Mouse (Mus musculus) kidney, adult 11 months (tissue): ENCODE data around the gene Hist1h3d.
A peak's percentile ranks its signal among the peaks of the same experiment; 100 is the strongest.
"Not testable (repeated sequence)": the region's sequence is repeated elsewhere in the genome, so short reads cannot be mapped to it uniquely, and the experiment has no call there.

Experiments
- DNase-seq: peaks from one replicate; pipeline ENCODE4 v3.0.0; 2022

Gene Hist1h3d

DNA sequence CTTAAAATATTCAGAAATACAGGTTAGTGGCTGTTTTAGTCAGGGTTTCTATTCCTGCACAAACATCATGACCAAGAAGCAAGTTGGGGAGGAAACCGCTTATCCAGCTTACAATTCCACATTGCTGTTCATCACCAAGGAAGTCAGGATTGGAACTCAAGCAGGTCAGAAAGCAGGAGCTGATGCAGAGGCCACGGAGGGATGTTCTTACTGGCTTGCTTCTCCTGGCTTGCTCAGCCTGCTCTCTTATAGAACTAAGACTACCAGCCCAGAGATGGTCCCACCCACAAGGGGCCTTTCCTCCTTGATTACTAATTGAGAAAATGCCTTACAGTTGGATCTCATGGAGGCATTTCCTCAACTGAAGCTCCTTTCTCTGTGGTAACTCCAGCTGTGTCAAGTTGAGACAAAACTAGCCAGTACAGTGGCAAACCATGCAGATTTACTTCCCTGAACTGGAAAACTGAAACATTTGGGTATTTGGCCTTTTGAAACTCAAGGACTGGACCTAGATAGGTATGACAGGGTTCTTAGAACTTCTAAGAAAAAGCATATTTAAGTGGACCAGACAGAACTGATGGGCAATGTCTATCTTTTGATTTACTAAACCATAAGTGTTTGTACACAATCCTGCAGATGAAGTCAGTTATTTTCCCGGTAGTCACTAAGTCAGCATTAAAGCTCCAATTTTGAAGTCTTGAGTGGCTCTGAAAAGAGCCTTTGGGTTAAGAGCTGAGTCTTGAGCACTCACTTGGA is 33.2 kb upstream of the Hist1h3d start:
- DNase-seq, result not testable (repeated sequence)

GRCm38 (mm10) chr13:23542999-23543607 is 32.5 kb upstream of the Hist1h3d start, which contains the start of gene Hist1h2bh:
Gene Hist1h2bh (minus strand): TSS chr13:23543392.
- DNase-seq, result peak; percentile 77

- DNase-seq, result peak; percentile 65
These were observed 31.4 kb upstream of the Hist1h3d start, which contains the start of gene Hist1h3f for GRCm38 (mm10) chr13:23543965-23544786. Gene Hist1h3f (plus strand): TSS chr13:23544052.

DNA sequence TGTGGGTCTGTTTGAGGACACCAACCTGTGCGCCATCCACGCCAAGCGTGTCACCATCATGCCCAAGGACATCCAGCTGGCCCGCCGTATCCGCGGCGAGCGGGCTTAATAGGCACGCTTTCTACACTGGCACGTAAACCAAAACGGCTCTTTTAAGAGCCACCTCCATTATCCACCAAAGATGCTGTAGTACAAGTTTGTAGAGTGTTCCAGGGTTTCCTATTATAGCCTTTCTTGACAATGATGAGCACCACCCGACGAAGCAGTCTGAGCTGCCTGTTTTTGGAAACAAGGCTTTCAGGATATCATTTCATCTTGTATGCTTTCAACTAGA is 30.8 kb upstream of the Hist1h3d start:
- DNase-seq, result not testable (repeated sequence)

- no peak for DNase-seq
These were observed 28.9 kb upstream of the Hist1h3d start for GRCm38 (mm10) chr13:23546694-23547093.

- no peak for DNase-seq
These were observed 24.8 kb upstream of the Hist1h3d start for GRCm38 (mm10) chr13:23550761-23551145.

GRCm38 (mm10) chr13:23551146-23551834 is 24.3 kb upstream of the Hist1h3d start, which contains the start of gene Hist1h4f:
Gene Hist1h4f (minus strand): TSS chr13:23551648.
- DNase-seq, result peak; percentile 82

DNA sequence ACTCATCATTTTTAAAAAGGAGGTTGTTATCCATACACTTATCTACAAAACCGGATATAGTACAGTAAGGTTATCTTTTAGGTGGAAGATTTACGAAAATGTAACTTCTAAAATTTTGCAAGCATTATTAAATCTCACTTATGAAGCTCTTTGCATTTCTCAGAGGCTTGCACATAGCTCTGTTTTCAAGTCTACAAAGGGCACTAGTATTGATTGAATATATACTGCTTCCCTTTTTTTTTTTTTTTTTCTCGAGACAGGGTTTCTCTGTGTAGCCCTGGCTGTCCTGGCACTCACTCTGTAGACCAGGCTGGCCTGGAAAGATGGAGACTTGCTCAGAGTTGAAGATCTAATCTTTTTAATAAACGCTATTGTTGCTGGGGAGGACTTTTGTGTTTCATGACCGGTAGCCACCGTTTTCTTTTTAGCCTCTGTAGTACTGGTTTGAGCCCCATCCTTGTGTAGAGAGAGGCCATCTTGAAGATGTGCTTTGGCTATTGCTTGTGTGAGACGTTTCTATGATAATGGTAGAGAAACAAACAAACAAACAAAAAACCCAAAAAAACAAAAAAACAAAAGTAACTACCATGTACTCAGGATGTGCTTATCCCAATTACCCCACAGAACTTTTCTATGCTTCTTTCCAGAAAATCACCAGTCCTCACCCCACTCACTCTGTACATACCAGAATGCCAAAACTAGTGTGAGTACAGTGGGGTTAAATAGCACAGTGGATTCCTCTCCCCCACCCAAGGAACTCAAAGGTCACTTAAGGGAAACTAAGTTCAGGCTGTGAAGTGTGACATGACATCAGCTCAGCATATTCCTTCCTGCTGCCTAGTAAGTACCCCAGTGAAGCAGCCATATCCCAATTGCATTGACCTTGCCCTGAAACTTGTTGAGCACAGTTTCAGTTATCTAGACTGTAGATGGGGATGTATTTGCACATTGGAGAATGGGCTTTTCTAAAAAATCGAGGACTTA is 23.3 kb upstream of the Hist1h3d start:
- DNase-seq, result no peak

- no peak for DNase-seq
These were observed 22.6 kb upstream of the Hist1h3d start, which contains the start of gene Hist1h1d for GRCm38 (mm10) chr13:23552962-23553361. Gene Hist1h1d (plus strand): TSS chr13:23553262.

GRCm38 (mm10) chr13:23554393-23554792 is 21.2 kb upstream of the Hist1h3d start:
- DNase-seq, result no peak

- DNase-seq, result peak; percentile 58
These were observed 20.4 kb upstream of the Hist1h3d start for GRCm38 (mm10) chr13:23554925-23555838.

DNA sequence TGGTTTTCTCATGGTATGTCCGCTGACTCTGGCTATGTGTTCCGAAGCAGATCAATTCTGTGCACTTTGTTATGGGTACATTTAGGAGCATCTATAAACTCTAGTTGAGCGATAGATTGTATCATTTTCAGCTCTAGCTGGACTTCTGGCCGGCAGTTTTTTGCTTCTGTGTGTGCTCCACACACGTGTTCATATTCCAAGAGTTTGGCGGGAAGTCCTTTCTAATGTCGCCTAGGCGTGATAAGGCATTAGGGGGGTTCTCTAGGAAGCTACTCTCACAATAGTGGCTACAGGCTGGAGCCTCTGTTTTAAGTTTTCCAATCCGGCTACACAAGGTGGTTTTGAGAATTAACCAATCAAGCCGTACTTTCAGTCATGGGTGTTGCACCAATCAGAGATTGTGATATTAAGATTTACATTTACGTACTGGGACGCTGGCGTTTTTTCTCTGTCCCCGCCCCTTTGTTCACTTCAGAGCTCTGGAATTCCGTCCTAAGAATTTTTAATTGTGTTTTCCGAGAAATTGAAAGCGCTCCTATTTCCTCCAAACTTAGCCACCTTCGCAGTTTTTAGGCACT is 19.6 kb upstream of the Hist1h3d start:
- DNase-seq, result peak; percentile 69

DNA sequence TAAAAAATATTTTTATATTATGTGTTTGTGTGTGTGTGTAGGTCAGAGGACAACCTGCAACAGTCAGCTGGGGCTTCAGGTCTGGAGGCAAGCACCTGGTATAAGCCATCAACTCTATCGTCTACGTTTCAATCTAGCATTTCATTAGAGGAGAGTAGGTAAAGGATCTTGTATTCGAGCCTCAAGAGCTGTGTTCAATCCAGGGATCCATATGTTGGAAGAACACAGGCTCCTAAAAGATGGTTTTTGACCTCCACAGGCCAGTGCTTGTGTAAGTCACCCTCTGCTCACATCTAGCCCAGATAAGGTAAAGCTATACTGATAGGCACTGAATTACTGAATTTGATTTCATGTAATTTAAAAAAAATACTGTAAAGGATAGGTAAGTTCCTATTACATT is 18.7 kb upstream of the Hist1h3d start:
- no peak for DNase-seq

GRCm38 (mm10) chr13:23560699-23561098 is 14.9 kb upstream of the Hist1h3d start:
- not testable (repeated sequence) for DNase-seq

DNA sequence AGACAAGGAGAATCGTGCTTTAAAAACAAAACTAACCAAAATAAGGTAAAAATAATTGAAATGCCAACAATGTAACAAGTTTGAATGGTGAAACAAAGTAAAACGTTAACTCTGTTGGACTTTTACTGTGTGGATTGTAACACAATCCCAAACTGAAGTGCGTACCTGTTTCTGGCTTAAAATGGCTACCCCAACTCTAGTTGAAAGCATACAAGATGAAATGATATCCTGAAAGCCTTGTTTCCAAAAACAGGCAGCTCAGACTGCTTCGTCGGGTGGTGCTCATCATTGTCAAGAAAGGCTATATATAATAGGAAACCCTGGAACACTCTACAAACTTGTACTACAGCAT is 14.1 kb upstream of the Hist1h3d start:
- not testable (repeated sequence) for DNase-seq

DNA sequence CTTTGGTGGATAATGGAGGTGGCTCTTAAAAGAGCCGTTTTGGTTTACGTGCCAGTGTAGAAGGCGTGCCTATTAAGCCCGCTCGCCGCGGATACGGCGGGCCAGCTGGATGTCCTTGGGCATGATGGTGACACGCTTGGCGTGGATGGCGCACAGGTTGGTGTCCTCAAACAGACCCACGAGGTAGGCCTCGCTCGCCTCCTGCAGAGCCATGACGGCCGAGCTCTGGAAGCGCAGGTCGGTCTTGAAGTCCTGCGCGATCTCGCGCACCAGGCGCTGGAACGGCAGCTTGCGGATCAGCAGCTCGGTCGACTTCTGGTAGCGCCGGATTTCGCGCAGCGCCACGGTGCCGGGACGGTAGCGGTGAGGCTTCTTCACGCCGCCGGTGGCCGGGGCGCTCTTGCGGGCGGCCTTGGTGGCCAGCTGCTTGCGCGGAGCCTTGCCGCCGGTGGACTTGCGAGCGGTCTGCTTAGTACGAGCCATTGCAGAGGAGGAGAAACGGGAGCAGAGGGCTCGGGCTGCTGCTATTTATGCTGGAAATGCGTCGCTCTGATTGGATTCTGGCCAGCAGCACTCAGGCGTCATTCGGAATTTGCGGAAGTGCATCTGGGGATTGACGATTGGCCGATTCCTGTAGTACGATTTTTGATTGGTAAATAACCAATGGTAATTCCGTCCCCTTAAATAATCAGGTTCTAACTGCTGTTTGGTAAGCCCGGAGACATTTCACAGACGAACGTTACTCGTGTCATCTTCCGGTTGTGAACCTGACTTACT is 13.5 kb upstream of the Hist1h3d start, which contains the start of gene Hist1h3e:
Gene Hist1h3e, minus strand, starts transcription at position 487 of the 777 bp plus-strand sequence.
- peak; percentile 91 for DNase-seq

DNA sequence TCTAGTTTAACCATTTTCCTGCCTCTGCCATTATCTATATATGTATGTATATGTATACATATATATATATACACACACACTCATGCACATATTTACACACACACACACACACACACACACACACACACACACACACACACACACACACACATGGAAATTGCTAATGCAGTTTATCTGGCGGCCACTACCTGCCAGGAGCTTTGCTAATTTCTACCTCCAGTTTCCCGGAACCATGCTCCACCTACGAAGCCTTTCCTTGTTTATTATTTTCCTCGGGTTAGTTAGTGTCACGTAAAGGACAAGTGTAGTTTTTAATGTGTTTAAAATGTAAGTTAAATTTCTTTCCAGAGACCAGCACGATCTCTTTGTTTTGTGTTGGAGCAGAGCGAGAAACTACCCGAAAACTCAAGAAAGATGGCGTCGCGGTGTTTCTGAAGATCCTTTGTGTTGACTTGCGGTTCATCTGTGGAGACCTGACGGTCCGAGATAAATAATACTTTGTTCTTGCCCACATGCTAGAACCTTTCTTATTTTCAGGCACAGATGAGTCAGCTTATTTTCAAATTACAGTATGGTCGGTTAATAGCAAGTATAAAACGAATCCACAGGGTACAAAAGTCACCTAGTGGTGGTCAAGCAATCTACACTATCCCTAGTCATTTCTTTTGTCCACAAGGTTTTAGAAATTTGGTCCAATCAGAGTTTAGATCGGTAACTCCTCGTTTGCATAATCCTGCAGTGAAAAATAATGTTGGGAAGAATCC is 12.7 kb upstream of the Hist1h3d start:
- no peak for DNase-seq

GRCm38 (mm10) chr13:23564482-23564881 is 11.1 kb upstream of the Hist1h3d start:
- no peak for DNase-seq
